Mouse (Mus musculus) brain, embryonic 18.5 days (tissue): ENCODE data around the gene Olfr633.
"Not testable (repeated sequence)": the region's sequence is repeated elsewhere in the genome, so short reads cannot be mapped to it uniquely, and the experiment has no call there.

Source experiments
- DNase-seq: peaks from one replicate; pipeline ENCODE4 v3.0.0-alpha.2; 2012; ENCODE audit warnings: low read depth, low spot score

Olfr633 gene

DNA sequence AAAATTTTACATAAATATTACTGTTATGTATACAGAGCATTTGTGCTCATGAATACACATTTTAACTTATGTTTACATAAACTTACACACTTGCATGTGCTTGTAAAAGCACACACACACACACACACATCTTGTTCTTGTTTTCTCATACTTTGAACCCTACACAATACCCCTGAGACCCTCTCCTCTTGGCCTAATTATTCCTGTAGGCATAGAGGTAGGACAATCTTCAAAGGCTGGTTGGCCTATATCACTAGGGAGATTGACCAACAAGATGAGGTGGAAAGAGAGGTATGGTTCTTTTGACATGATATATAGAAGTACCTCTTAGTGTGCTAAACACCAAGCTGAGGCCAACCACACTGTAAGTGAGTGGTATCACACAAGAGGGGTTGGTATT lies at the start of gene Olfr633:
Olfr633 (plus strand) TSS at position 301 of the 400 bp plus-strand sequence.
- no peak for DNase-seq

- no peak for DNase-seq
Measured at GRCm38 (mm10) chr7:103903187-103903586, 41.0 kb upstream of the Olfr633 start, which contains the start of gene Olfr65. TSS of gene Olfr65 (plus strand) at chr7:103903487.

DNA sequence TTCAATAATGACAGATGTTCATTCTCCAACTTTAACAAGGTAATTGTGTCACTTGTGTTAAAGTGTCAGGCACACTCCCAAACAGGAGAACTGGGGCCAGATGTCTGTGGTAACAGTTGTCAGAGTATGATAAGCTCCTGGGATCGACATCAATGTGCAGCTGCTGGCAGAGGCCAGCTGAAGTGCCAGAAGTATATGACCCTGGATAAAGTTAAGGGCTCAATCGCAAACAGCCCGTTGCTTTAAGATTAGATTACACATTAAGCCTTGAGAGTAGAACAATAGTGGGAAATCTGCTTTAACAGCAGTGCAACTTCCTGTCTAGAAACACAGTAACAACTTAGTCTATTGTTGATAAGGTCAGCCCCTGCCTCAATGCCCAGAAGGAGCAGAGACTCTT lies 34.2 kb upstream of the Olfr633 start:
- no peak for DNase-seq

GRCm38 (mm10) chr7:103912969-103913511 lies 31.2 kb upstream of the Olfr633 start:
- DNase-seq: no peak

- no peak for DNase-seq
Measured at GRCm38 (mm10) chr7:103915338-103915737, 28.9 kb upstream of the Olfr633 start.

GRCm38 (mm10) chr7:103928525-103928924 lies 15.7 kb upstream of the Olfr633 start, which contains the start of gene Olfr631:
TSS of gene Olfr631 (plus strand) at chr7:103928825.
- no peak for DNase-seq

- no peak for DNase-seq
Measured at GRCm38 (mm10) chr7:103934264-103934663, 10.0 kb upstream of the Olfr633 start, which contains the start of gene Olfr632. TSS of gene Olfr632 (plus strand) at chr7:103934347.

DNA sequence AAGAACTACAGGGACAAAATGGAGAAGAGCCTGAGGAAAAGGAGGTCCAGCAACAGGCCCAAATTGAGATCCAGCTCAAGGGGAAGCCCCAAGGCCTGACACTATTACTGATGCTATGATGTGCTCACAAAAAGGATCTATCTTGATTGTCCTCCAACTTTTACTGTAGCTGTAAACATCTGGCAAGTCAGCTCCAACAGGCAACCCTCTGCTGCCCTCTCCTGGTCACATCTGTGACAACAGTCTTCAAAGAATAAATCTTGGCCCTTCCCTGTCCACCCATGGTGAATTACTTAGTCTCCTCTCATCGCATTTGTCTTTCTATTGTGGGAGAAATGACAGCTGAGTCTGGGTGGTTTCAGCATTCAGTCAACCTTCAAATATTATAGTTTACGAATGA lies 1.5 kb upstream of the Olfr633 start:
- DNase-seq: no peak

- DNase-seq: not testable (repeated sequence)
Measured at GRCm38 (mm10) chr7:103966873-103967272, 22.6 kb downstream of the Olfr633 start.

- no peak for DNase-seq
Measured at GRCm38 (mm10) chr7:103970852-103971251, 26.6 kb downstream of the Olfr633 start, which contains the start of gene Olfr635. TSS of gene Olfr635 (plus strand) at chr7:103971152.

DNA sequence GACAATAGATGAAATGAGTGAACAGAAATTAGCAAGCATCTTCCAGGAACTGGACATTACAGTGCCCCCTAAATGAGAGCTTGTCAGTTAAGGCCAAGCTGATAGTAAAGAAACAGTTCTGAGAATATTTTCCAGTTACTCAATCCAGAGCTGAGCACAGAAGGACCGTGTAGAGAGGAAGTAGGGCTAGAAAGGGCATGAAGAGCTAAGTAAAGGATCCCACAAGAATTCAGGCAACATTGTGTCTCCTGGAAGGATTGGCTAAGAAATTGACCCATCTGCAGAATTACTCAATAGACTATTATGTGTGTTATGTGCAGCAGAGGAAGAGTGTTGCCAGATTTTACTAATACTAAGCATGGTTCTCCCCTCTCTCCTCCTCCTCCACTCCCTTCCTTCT lies 27.5 kb downstream of the Olfr633 start:
- no peak for DNase-seq

GRCm38 (mm10) chr7:103998446-103998845 lies 54.2 kb downstream of the Olfr633 start, which contains the start of gene Olfr638:
TSS of gene Olfr638 (plus strand) at chr7:103998746.
- DNase-seq: no peak
